Mouse (Mus musculus) adrenal gland, adult 8-10 months (tissue): ENCODE measurements around the gene Stim1. TPM values are rescaled to one million over a fixed set of nuclear protein-coding genes. Genes with fewer than 3 reads are reported as not detected.
"Not testable (repeated sequence)": the region's sequence is repeated elsewhere in the genome, so short reads cannot be mapped to it uniquely, and the experiment has no call there.

Experiments used
- DNase-seq: peaks from one replicate; pipeline ENCODE4 v3.0.0; 2022
- total RNA-seq, 4 experiments: library from RNA; stranded (reverse); gene quantifications; 2 replicates each; pipeline ENCODE4 v1.2.4; 2022

Gene Stim1
- total RNA-seq, 4 experiments from 2014 or later = 74.4 to 93.6 (median 83.3) TPM

DNA sequence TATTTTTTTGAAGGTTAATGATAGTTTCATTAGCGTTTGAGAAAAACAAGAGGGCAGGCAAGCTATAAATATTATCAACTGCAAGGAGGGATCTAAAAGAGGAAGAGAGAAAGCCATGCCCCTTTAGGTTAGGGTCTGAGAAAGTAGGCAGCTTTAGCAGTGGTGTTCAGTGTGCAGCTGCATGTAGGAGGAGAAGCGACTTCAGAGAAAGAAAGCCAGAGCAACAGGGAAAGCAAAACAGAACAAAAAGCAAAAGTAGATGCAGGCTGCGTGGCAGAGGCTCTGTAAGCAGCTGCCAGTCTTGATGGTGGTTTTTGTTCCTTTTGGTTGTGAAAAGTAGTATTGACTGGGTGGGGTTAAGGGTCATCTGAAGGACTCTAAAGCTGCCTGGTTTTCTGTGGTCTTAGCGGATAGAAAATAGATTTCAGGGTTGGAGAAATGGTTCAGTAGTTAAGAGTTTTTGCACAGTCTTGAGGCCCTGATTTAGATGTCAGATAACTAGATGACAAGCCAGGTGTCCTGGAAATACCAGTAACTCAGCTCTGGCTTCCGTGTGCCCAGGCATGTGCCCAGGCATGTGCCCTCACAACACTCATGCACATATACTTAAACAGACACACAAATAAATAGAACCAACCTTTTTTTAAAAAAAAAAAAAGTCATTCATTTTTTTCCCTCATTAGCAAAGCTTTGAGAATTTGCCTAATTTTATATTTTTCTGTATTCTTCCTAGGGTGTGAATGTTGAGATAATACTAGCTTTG lies 191.2 kb downstream of the Stim1 start:
- no peak for DNase-seq

DNA sequence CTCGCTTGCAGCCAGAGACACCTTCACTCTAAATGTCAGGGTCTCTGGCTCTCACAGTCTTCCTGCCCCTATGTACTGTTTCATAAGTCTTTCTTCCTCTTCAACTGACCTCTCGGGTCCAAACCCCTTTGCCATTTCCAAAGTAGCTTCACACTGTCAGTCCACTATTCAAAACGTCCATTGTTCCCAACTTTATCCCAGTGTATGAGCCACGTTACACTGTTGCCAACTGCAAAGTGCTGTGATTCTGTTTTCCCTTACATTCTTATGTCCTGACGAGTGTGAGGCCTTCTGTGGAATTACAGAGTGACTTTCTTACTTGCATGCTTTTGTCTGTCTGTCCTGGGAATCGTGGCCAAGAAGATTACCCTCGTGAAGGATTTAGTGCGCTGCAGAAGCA lies 200.0 kb downstream of the Stim1 start:
- no peak for DNase-seq

DNA sequence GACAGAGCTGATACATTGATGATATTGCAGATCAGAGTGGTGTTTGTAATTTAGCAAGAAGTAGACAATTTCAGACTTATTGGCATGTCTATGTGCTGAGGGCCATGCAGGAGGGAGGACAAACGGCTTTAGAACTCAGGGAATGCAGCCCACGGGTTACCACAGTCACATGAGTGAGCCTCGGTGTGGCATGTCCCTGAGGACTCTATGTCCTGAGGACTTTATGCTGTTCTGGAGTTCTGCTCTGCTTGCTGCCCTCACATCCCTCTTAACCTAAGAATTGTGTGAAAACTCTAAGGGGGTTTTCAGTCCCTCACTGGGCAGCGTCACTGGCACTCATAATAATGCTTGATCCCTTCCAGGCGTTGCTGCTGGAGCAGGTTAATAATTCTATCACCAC lies 205.1 kb downstream of the Stim1 start:
- no peak for DNase-seq

DNA sequence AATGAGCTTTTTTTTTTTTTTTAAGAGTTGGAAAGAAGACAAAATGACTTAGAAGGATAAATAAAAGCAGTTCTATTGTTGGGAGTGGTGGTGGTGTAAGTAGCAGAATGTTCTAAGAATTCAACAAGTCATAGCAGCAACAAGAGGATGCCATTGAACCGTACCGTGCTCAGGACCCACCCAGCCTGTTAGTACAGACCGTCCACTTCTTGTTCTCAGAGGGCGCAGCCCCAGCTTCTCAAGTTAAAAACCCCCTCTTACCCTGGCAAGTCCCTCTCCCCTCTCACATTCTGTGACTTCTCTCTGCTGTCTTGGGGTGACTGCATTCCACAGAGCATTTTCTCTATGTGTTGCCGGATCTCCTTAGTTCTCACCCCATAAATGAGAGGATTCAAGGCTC lies 209.0 kb downstream of the Stim1 start:
- DNase-seq = no peak

DNA sequence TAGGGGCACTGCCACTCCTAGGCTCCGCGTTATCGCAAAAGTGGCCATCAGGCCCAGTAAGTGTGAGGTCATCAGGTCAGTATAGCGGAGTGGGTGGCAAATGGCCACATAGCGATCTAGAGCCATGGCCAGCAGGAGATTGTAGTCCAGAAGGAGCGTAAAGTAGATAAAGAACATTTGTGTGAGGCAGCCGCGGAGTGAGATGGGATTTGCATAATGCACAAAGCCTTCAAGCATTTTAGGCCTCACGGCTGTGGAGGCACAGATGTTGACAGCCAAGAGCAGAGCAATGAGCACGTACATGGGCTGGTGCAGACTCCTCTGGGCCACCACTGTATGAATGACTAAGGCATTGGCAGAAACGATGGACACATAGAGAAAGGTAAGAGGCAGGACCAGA lies 209.8 kb downstream of the Stim1 start:
- DNase-seq = no peak

DNA sequence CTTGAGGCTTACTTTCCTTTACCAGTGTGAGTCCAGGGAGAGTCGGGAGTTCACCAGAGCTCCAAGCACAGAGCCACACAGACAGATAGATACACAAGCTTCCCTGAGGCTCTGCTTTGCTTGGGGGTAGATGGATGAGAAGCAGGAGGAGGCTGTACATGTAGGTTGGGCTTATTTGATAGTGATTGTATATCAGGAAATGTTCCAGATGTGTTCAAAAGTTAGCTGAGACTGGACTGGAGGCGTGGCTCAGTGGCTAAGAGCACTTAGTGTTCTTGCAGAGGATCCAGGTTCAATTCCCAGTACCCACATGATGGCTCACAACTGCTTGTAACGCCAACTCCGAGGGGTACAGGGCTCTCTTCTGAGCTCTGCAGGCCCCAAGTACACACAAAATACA lies 210.8 kb downstream of the Stim1 start:
- DNase-seq = no peak

DNA sequence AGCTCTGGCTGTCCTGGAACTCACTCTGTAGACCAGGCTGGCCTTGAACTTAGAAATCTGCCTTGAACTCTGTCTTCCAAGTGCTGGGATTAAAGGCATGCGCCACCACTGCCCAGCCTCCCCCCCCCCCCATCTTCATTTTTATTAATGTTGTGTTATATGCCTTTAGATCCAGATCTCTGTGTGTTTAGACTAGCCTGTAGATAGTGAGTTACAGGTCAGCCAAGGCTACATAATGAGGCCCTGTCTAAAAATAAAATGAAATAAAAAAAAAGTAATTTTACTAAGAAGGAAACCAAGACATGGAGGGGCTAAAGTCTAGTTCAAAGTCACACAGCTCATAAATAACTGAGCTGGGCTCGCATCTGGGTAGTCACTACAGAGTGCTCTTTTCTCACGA lies 211.3 kb downstream of the Stim1 start:
- no peak for DNase-seq

DNA sequence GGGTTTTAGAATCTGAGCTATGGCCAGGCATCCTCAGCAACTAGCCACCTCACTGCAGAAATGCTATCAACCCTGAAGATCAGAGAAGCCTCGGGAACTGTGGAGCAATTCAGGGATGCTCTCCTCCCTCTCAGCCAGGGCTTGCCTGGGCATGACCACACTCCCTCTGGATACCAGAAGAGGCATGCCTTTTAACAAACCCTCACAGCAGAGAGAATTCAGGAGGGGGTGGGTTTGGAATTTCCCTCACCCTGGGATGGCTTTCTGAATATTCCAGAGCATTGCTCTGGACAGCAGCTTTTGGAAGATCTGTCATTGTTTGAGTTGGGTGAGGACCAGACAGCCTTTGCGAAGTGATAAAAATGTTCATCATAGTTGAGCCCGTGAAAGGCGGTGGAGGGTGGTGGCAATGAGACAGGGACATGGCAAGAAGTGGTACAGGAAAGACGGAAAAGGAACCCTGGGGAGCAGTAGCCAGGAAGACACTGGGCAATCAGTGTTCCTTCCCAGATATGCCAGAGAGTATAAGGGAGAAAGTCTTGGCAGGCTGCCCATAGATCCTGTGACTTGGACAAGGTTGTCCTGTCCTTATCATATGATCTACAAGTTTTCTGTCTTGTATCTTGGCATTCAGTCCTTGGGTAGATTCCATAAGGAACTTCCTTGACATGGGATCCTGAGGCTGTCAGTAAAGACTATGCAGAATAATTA lies 211.9 kb downstream of the Stim1 start:
- DNase-seq = peak; percentile 67

DNA sequence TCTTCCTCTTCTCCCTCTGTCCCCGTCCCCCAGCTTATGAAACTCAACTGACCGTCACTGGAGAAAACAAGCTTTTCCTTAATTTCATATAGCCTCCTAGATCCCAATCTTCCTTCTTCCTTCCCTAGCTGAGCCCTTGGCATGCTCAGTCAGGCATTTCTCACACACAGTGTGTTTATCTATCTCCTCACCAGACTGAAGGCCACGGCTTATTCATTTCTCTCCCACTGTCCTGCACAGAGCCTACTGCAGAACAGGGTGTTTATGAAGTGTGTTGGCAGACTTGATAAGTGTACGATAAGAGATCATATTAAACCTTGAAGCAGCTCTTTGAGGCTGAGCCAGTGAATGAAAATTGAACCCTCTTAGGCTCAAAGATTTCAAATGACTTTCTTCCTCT lies 213.2 kb downstream of the Stim1 start:
- DNase-seq = no peak

DNA sequence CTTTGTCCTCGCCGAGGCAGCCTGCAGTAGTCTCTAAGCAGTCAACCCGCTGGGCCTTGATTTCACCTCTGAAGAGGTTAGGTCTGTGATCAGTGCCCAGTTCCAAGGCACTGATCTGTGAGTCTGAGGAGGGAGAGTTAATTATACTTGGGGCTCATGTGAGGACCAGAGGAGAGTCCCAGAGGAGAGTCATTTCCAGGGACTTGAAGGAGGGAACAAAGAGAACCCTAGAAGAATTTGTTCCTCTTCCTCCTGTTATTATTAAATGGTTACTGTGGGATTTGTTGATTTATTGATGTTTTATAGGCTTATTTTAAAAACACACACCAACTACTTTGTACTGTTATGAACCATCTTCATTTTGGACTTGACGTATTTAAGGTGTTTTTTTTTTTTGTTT lies 214.0 kb downstream of the Stim1 start, which contains the start of gene Olfr543:
Gene Olfr543, minus strand, starts transcription at position 101 of the 400 bp plus-strand sequence.
- DNase-seq = no peak

DNA sequence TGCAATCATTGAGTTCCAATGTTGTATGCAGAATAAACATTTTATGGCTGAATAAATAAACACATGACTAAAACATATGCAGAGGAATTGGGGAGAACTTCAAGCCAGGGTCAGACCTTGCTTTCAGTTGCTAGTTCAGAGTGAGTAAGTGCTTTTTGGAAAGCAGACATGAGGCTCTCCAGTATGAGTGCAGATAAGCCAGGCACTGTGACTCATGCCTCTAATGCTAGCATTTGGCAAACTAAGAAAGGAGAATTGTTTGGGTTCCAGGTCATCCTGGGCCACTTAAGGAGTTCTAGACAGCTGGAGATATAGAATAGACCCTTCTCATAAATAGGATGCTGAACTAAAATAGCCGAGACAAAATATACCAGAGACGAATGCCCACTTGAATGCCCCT lies 216.1 kb downstream of the Stim1 start:
- no peak for DNase-seq

DNA sequence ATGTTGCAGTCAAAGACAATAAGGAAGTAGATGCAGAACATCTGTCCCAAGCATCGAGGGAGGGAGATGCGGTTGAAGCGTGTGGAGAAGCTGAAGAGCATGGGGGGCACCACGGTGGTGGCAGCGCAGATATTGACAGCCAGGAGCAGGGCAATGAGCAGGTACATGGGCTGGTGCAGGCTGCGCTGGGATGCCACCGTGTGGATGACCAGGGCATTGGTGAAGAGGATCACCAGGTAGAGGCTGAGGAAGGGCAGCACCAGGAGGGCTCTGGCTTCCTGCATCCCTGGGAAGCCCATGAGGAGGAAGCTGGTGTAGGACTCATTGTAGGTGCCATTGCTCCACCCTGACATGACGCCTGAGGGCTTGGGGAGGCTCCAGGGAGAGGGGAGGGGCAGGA lies 217.2 kb downstream of the Stim1 start:
- not testable (repeated sequence) for DNase-seq

DNA sequence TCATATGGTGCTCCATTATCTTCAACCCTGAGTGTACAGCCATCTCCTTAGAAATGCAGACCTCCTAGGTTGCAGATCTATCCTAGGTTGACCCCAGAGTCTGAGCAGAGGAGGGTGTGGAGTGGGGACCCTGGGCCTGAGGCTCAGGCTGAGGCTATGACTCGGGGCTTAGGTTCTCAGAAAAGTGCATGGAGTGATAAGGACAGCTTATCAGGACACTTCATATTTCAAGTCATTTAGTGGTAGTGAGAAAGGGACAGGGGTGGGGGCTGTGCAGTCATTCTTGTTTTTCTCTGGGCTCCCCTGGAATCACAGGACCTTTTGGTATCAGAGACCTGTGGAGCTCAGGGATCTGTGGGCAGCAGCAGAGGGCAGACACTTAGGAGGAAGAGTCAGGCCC lies 218.5 kb downstream of the Stim1 start:
- no peak for DNase-seq

Other genes starting within 250 kb of the Stim1 start
- 10 to 100 TPM in 2 of 4 experiments, 1 to 10 TPM in 2; 8.1 to 12.5 (median 10.1) TPM for gene Il18bp, start 249.1 kb upstream of the Stim1 start, total RNA-seq
- 10 to 100 TPM; 34.1 to 56.0 (median 38.4) TPM for gene Rnf121, start 202.3 kb upstream of the Stim1 start, total RNA-seq
- 10 to 100 TPM; 12.4 to 23.7 (median 18.7) TPM for gene Xndc1, start 202.3 kb upstream of the Stim1 start, total RNA-seq
- 1 to 10 TPM; 1.1 to 3.5 (median 1.5) TPM for gene Xntrpc, start 202.1 kb upstream of the Stim1 start, total RNA-seq
- under 1 TPM in 1 of 4 experiments, not detected in 3; 0.22 TPM for gene Trpc2, start 184.7 kb upstream of the Stim1 start, total RNA-seq
- gene Art1, start 166.1 kb upstream of the Stim1 start, total RNA-seq = not detected
- gene Art5, start 158.3 kb upstream of the Stim1 start, total RNA-seq = under 1 TPM in 1 of 4 experiments, not detected in 3; 0.38 TPM
- gene Chrna10, start 151.0 kb upstream of the Stim1 start, total RNA-seq = under 1 TPM in 1 of 4 experiments, not detected in 3; 0.28 TPM
- 10 to 100 TPM; 56.0 to 84.3 (median 74.0) TPM for gene Nup98, start 57.6 kb upstream of the Stim1 start, total RNA-seq
- 10 to 100 TPM; 76.4 to 94.5 (median 93.0) TPM for gene Pgap2, start 57.6 kb upstream of the Stim1 start, total RNA-seq
- gene Rhog, start 11.8 kb upstream of the Stim1 start, total RNA-seq = 10 to 100 TPM; 39.8 to 54.4 (median 47.5) TPM
- gene Rrm1, start 173.9 kb downstream of the Stim1 start, total RNA-seq = 10 to 100 TPM; 16.4 to 23.7 (median 20.3) TPM
- not detected for gene Olfr543, start 213.9 kb downstream of the Stim1 start, total RNA-seq
- gene Olfr544, start 220.5 kb downstream of the Stim1 start, total RNA-seq = not detected
- gene Olfr545, start 231.8 kb downstream of the Stim1 start, total RNA-seq = not detected